Mouse (Mus musculus): ENCODE data around the gene Calu.
"Not testable (repeated sequence)": the region's sequence is repeated elsewhere in the genome, so short reads cannot be mapped to it uniquely, and the experiment has no call there.

Gene Calu

GRCm38 (mm10) chr6:29362246-29363128 lies 14.6 kb downstream of the Calu start:
- peak; percentile 88 for DNase-seq (ENCODE audit: low read depth, low spot score)

- no peak for DNase-seq (ENCODE audit: low read depth, low spot score)
Observed at GRCm38 (mm10) chr6:29363129-29363515, 15.3 kb downstream of the Calu start.

DNA sequence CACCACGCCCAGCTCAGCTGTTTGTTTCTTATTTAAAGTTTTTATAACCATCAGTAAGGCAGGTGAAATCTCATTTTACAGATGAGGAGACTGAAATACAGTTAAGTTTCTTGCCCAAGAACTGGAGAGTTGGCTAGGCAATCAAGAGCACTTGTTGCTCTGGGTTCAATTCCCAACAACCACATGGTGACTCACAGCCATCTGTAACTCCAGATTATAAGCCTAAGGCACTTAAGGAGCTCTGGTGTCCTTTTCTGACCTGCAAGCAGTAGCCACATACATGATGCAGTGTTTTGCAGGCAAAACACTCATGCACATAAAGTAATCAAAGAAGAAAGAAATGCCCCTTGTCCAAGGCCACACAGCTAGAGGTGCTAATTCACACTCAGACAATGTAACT lies 17.4 kb downstream of the Calu start:
- DNase-seq (ENCODE audit: low read depth, low spot score): peak; percentile 55

- DNase-seq (ENCODE audit: low read depth, low spot score): no peak
Observed at GRCm38 (mm10) chr6:29377386-29377785, 29.5 kb downstream of the Calu start.

GRCm38 (mm10) chr6:29378678-29379077 lies 30.8 kb downstream of the Calu start:
- DNase-seq (ENCODE audit: low read depth, low spot score): no peak

- no peak for DNase-seq (ENCODE audit: low read depth, low spot score)
Observed at GRCm38 (mm10) chr6:29379954-29380353, 32.1 kb downstream of the Calu start.

- no peak for DNase-seq (ENCODE audit: low read depth, low spot score)
Observed at GRCm38 (mm10) chr6:29382442-29382841, 34.6 kb downstream of the Calu start.

GRCm38 (mm10) chr6:29388052-29388518 lies 40.2 kb downstream of the Calu start, which contains the start of gene Opn1sw:
Gene Opn1sw, minus strand, starts transcription at chr6:29388468.
- DNase-seq (ENCODE audit: low read depth, low spot score): peak; percentile 81

DNA sequence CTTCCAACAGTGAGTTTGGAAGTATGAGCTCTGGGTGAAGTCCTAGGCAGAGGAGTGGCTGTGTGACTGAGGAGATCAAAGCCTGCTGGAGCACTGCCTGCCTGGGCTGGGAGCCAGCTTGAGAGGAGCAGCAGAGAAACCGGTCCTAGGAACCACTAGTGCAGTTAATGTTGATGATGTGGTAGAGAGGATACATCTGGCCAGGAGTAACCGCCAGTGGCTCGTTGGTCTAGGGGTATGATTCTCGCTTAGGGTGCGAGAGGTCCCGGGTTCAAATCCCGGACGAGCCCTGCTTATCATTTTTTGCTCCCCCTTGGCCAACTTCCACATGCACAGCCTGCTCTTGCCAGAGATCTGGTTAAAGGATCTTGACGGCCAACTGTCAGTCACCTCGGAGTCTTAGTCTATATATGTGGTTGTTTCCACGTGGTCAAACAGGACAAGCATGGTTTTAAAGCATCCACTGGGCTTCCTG lies 40.8 kb downstream of the Calu start:
- DNase-seq (ENCODE audit: low read depth, low spot score): peak; percentile 100

DNA sequence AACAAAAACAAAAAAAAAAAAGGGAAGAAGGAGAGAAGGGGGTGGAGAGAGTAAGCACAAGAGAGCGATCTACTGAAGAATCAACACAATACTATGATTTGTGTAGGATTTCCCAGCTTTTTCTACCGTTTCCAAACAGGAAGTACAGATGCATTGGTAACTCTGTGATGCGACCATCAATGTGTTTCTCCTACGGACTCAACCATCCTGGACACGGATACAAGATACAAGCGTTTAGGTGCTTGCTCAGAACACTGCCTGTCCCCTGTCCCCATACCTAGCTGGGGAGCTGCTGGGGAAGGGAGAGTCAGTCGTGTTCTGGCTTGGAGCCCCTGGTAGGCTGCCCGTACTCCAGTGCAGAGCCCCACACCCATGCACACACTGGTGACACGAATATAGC lies 41.6 kb downstream of the Calu start:
- DNase-seq (ENCODE audit: low read depth, low spot score): no peak

DNA sequence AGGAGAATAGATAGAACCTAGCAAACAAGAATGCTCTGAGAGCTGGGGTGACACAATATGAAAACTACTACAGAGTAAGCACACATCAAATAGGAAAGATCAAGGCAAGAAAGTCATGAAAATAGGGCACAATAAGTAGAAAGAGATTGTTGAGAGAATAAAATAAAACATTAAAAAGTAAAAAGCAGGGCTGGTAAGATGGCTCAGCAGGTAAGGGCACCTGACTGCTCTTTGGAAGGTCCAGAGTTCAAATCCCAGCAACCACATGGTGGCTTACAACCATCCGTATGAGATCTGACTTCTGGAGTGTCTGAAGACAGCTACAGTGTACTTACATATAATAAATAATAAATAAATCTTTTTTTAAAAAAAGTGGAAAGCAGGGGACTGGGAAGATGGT lies 42.6 kb downstream of the Calu start:
- DNase-seq (ENCODE audit: low read depth, low spot score): not testable (repeated sequence)

- not testable (repeated sequence) for DNase-seq (ENCODE audit: low read depth, low spot score)
Observed at GRCm38 (mm10) chr6:29391241-29391640, 43.4 kb downstream of the Calu start.

DNA sequence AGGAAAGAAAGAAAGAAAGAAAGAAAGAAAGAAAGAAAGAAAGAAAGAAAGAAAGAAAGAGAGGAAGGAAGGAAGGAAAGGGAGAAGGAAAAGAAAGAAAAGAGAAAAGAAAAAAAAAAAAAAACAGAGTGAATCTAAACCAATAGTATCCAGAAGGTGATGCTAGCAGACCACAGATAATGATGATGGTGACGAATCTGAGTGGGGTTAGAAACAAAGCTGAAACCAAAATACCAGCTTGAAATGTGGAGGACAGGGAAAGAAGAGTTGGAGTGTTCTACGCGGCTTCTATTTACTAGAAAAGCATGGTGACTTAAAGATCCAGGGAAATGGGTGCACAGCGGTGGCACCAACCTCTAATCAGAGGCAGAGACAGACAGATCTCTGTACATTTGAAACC lies 43.9 kb downstream of the Calu start:
- peak; percentile 69 for DNase-seq (ENCODE audit: low read depth, low spot score)

- no peak for DNase-seq (ENCODE audit: low read depth, low spot score)
Observed at GRCm38 (mm10) chr6:29394286-29394685, 46.4 kb downstream of the Calu start.

DNA sequence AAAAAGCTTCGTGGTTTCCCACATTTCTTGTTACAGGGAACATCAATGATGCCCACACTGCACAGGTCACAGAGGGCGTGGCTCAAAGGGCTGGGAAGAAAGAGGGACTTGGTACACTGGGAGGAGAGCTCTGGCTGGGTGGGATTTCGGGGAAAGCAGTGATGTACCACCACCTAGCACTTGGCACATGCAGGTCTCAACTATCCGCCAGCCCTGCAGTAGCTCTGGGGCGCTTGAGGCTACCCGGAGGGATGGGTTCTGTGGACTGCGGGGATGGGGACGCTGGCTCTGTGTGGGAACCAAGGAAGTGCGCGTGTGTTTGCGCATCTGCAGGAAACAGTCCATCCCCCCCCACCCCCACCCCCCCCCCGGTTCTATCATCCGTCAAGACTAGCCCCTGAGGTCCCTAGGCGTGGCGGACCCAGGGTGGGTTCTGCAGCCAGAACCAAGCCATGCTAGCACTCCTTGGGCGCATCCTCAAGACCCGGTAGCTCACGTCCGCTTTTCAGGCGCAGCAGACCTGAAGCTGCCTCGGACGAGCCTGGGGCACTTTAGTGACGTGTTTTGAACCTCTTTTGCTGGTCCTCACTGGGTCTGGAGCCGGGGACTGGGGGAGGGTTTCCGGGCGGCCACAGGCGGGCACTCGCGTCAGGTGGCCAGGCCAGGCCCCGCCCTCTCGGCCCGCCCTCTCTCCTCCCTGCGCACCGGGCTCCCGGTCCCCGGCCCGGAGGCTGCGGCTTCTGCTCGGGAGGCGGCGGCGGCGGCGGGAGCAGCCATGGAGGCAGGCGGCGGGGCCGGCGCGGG lies 48.2 kb downstream of the Calu start, which contains the start of gene Ccdc136:
Ccdc136 (plus strand) TSS at position 400 of the 804 bp plus-strand sequence.
- peak; percentile 76 for DNase-seq (ENCODE audit: low read depth, low spot score)

DNA sequence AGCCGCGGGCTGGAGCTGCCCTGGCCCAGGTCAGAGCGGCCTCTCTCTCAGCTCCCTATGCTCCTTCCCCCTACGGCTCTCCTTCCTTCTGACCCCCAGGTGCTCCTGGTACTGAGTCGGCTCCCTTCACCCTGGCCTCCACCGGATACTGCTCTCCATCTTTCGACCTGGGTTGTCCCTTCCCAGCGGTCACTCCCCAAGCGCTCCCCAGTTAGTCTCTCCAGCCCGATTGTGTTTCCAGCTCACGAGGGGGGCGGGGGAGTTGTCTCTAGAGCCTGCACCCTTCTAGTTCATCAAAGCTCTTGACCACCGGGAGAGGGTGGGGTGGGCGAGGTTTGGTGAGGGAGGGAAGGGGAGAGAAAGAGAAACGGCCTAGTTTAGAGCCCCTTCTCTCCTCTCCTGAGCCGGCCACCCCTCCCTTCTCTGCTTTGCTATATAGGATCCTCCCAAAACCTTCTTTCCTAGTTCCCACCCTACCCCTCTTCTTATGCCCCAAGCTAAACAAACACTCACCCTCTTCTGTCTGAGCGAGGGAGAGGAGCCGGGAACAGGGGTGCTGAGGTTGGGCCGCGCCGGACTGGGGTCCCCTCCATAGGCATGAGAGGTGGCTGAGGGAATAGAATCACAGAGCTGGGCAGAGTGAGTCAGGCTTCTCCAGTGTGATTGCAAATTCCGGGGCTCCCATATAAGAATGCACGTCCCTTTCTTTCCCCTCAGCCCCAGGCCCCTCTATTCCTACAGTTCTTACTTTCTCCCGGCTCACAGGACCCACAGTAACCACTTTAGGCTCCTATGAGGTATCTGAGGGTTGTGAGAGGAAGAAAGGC lies 49.1 kb downstream of the Calu start:
- DNase-seq (ENCODE audit: low read depth, low spot score): no peak

GRCm38 (mm10) chr6:29397575-29397974 lies 49.7 kb downstream of the Calu start:
- DNase-seq (ENCODE audit: low read depth, low spot score): no peak

- DNase-seq (ENCODE audit: low read depth, low spot score): no peak
Observed at GRCm38 (mm10) chr6:29399851-29400250, 52.0 kb downstream of the Calu start.

- no peak for DNase-seq (ENCODE audit: low read depth, low spot score)
Observed at GRCm38 (mm10) chr6:29402693-29403342, 54.9 kb downstream of the Calu start.

GRCm38 (mm10) chr6:29406412-29406811 lies 58.5 kb downstream of the Calu start:
- DNase-seq (ENCODE audit: low read depth, low spot score): no peak

GRCm38 (mm10) chr6:29415446-29415845 lies 67.6 kb downstream of the Calu start:
- DNase-seq (ENCODE audit: low read depth, low spot score): no peak

All from 3T3-L1 (cell line).